Mouse (Mus musculus): ENCODE measurements around the gene Hacd3.

DNA sequence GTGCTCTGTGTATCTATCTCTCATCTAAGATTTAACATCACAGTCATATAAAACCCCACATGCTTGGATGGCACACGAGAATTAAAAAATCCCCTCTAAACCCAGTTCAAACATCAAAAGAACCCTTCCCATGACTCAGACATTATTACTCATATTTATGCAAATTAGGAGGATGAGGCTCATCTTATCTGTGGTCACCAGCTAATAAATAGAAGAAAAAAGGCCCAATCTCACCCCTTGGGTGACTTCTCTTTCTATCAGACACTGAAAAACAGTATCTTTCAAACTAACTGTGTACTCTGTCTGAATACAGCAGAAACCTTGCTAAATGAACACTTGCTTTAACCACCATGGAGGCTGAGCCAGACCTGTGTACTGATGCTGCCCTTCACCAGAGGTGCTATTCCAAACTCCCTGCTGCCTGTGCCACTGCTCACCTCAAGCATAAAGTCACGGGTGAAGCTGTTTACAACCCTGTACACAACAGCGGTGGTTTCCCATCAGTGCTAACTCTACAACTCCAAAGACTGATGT is 2.8 kb downstream of the Hacd3 start:
- no peak for TF ChIP-seq CTCF (conservative IDR thresholded peaks at IDR 0.05; ENCODE audit: low read length)
- no peak for TF ChIP-seq NANOG (IDR thresholded peaks at IDR 0.05; ENCODE audit: borderline replicate concordance, low read length)
- TF ChIP-seq POU5F1 (IDR thresholded peaks at IDR 0.05; ENCODE audit: borderline replicate concordance, low read length), result no peak

Measured in E14TG2a.4 (cell line).